Mouse (Mus musculus): ENCODE measurements at regions not wholly inside any gene's neighbourhood (a gene's known extent, or its start where the extent isn't known, plus 50 kb on each side); places are given as distances from the start of the nearest gene placed in this dataset.
A peak's percentile ranks its signal among the peaks of the same experiment; 100 is the strongest.
"Not testable (repeated sequence)": the region's sequence is repeated elsewhere in the genome, so short reads cannot be mapped to it uniquely, and the experiment has no call there.

GRCm38 (mm10) chr4:92977761-92978160 lies 357.6 kb downstream of the Tusc1 start:
- no peak for DNase-seq (ENCODE audit: low spot score in 2 of 2)
- intact Hi-C loops (cut with DNase I): no loop called here

- intact Hi-C loops (cut with DNase I): no loop called here
- no peak for DNase-seq (ENCODE audit: low spot score in 2 of 2)
Observed at GRCm38 (mm10) chr4:92942068-92942707, 393.1 kb downstream of the Tusc1 start.

GRCm38 (mm10) chr4:92931272-92931671 lies 404.0 kb downstream of the Tusc1 start:
- DNase-seq (ENCODE audit: low spot score in 2 of 2): peak in 1 of 2 experiments; percentile 20
- intact Hi-C loops (cut with DNase I): no loop called here

- intact Hi-C loops (cut with DNase I): no loop called here
- DNase-seq (ENCODE audit: low spot score in 2 of 2): no peak
Observed at GRCm38 (mm10) chr4:92921386-92922040, 413.8 kb downstream of the Tusc1 start.

- DNase-seq (ENCODE audit: low spot score in 2 of 2); intact Hi-C loops (cut with DNase I): not testable (repeated sequence)
Observed at GRCm38 (mm10) chr4:92903468-92903867, 431.8 kb downstream of the Tusc1 start.
